Mouse (Mus musculus): ENCODE measurements around the gene Ccl17.

- TF ChIP-seq CTCF (IDR thresholded peaks at IDR 0.05; ENCODE audit: low read depth) (no peak), EP300 (IDR thresholded peaks at IDR 0.05; ENCODE audit: low read depth) (no peak; the same call in 1 of the 2 replicates)
Measured at GRCm38 (mm10) chr8:94838600-94838999, 28.3 kb downstream of the Ccl17 start.

Data from liver, postnatal 0 days (tissue).